Mouse (Mus musculus): Measurements from ENCODE around the gene Mael.

- TF ChIP-seq EP300 (IDR thresholded peaks at IDR 0.05; ENCODE audit: insufficient read depth, low read depth, low read length) (no peak), POLR2A (IDR thresholded peaks at IDR 0.05; ENCODE audit: insufficient read depth, low read length) (no peak)
These were observed 83.4 kb downstream of the Mael start for GRCm38 (mm10) chr1:166155113-166155494.

Measured in ES-Bruce4 (cell line).